Mouse (Mus musculus) gastrocnemius, adult 2 months (tissue): ENCODE measurements around the gene Sumo2. TPM values are rescaled to one million over a fixed set of nuclear protein-coding genes. Genes with fewer than 3 reads are reported as not detected.
"Not testable (repeated sequence)": the region's sequence is repeated elsewhere in the genome, so short reads cannot be mapped to it uniquely, and the experiment has no call there.

ENCODE experiments used
- DNase-seq: peaks from one replicate; pipeline ENCODE4 v3.0.0; 2022
- H3K27ac ChIP-seq: fragments of 200-600 bp; 2 replicates; pipeline ENCODE4 v1.8.1; 2022; ENCODE audit warnings: mild to moderate bottlenecking
- H3K4me3 ChIP-seq: fragments of 200-600 bp; 2 replicates; pipeline ENCODE4 v1.8.1; 2022; ENCODE audit warnings: mild to moderate bottlenecking, moderate library complexity
- CTCF ChIP-seq: fragments of 200-600 bp; IDR thresholded peaks from 2 replicates; pipeline ENCODE4 v1.8.1; 2022; ENCODE audit warnings: antibody characterized with exemption, mild to moderate bottlenecking, moderate library complexity
- intact Hi-C: fragments of 180-260 bp; cut with DNase I; formaldehyde crosslinking; loops from one replicate; pipeline ENCODE4 v1.15.1; 2025
- total RNA-seq, 2 experiments: library from RNA; stranded (reverse); gene quantifications; 2 replicates each; pipeline ENCODE4 v1.2.3; 2021

The Sumo2 gene
- total RNA-seq, 2 experiments from 2014 or later: 138 to 164 TPM

- DNase-seq: peak; percentile 96
- H3K4me3 ChIP-seq: peak within 1 kb of the TSS; percentile 84
- intact Hi-C loops: no loop called here
- TF ChIP-seq CTCF: no peak
- H3K27ac ChIP-seq: peak within 1 kb of the TSS; percentile 94
Observed at GRCm38 (mm10) chr11:115514238-115514663, 21.8 kb downstream of the Sumo2 start, which contains the start of gene Jpt1. Jpt1 (minus strand) TSS chr11:115514387.

DNA sequence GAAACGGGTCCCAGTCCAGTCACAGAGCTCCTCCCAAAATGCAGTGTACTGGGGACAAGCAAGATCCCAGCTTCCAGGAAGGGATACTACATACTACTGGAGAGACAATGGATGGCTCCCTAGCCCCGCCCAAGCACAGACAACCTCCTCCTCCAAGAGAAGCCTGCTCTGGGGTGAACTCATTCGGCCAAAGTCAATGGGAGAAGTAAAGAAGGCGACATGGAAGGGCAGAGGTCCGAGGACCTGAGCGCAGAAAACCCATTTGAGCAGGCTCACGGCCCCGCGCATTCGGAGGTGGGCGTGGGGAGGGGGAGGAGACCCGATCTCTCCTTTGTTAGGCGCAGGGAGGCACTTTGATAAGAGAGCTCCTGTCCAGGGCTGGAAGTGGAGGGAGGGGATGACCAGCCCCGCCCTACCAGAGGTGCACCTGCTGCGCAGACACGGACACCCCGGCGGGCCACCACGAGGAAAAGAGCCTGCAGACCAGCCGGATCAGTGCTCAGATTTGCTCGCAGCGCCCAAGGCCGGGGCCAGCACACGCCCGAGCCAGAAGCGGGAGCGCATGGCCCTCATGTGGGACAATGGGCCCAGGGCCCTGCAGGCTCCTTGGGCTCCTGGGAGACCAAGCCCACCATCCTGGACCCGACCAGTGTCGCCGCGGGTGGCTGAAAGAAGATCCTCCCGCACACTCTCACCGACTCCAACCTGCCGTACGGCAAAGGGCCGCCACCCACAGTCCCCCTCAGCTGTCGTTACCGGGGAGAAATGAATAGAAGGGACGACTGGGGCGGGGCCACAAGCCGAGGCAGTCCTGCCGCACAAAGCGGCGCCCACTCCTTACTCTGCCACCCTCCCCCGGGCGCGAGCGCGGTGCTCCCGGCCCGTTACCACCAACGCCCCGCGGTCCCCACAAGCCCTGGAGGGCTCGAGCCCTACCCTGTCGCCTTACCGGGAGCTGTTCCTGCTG, 22.5 kb downstream of the Sumo2 start:
- intact Hi-C loops: loop anchor here (2.0 kb wide), 1 partner anchor 23 kb away; the partner anchor contains the start of gene Nt5c
- peak; percentile 77 for DNase-seq
- no peak for TF ChIP-seq CTCF
- Histone ChIP-seq H3K4me3 (peak overlapping the region; percentile 84), H3K27ac (peak overlapping the region; percentile 94)

DNA sequence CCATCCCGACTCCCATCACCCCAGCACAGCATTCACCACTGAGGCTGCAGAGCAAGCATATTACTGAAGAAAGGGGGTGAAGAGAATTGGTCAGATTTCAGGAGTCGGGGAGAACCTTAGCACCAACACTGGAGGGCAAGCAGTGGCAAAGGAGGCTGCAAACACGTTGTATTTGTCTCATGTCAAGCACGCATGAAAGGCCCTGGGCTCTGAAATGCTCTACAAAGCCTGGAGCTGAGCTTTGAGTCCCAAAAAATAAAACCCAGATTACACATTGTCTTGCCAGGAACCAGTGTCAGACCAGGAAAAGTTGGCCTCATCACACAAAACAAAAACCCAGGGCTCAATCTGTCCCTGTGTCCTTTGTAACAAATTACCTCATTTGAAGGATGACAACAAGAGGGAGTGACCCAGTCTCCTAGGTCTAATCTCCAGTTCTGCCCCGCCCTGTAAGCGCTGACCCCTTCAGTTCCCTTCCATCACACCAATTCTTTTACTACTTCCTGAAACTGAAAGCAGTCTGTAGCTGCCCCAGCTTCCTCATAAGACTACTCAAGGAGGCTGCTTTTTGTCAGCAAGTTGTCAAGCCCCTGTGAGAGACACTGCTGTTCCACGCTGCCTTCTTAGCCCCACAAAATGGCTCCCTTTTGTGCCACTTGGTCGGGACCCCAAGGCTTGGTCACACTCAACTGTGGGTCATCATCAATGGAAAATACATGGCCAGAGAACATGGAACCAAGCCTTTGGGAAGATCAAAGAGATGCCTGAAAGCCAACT, 23.5 kb downstream of the Sumo2 start:
- intact Hi-C loops: loop anchor here (2.0 kb wide), 1 partner anchor 22 kb away; the partner anchor contains the start of gene Nt5c

DNA sequence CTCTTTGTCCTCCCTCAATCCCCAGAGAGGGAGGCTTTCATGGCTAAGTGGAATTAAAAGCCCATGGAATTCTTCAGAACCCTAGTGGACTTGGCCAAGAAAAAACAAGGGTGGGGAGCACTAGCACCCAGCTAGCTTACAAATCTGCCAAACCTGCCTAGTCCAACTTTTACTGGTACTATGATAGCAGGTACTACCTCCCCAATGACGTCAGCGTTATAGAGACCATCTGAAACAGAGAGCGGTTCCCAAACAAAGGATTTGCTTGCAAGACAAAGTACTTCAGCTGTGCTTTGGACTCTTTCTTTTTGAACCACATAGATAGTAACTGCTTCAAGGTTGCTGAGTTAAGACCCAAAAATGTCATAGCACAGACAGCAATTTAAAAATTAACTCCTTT, 24.1 kb downstream of the Sumo2 start:
- Histone ChIP-seq H3K27ac (peak overlapping the region; percentile 94), H3K4me3 (peak overlapping the region; percentile 84)
- no peak for TF ChIP-seq CTCF
- intact Hi-C loops: loop anchor here (2.0 kb wide), 1 partner anchor 21 kb away; the partner anchor contains the start of gene Nt5c
- no peak for DNase-seq

More for the DNA sequence above, 23.5 kb downstream of the Sumo2 start:
- H3K4me3 ChIP-seq: peak overlapping the region; percentile 84
- H3K27ac ChIP-seq: peak overlapping the region; percentile 94
- no peak for TF ChIP-seq CTCF
- peak; percentile 39 for DNase-seq

GRCm38 (mm10) chr11:115511121-115511520, 25.0 kb downstream of the Sumo2 start:
- DNase-seq: no peak
- intact Hi-C loops: no loop called here
- no peak for TF ChIP-seq CTCF
- peak overlapping the region; percentile 9; the same call in 1 of the 2 replicates for H3K27ac ChIP-seq
- no peak overlapping the region for H3K4me3 ChIP-seq

DNA sequence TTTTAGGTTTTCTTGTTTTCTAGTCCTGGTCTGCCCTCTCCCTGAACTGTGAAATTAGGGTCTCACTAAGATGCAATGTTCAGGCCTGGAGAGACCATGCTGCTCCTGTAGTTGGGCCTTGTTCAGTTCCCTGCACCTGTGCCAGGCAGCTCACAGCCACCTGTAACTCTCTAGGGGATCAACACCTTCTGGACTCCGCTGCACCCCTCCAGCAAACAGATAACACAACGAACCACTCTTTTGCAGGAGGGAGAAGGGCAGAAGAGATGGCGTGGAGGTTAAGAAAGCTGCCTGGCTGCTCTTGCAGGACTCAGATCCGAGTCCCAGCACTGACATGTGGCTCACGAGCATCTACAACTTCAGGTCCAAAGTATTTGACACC, 25.6 kb downstream of the Sumo2 start:
- Histone ChIP-seq H3K4me3 (no peak overlapping the region), H3K27ac (peak overlapping the region; percentile 52)
- intact Hi-C loops: no loop called here
- no peak for DNase-seq
- TF ChIP-seq CTCF: no peak

DNA sequence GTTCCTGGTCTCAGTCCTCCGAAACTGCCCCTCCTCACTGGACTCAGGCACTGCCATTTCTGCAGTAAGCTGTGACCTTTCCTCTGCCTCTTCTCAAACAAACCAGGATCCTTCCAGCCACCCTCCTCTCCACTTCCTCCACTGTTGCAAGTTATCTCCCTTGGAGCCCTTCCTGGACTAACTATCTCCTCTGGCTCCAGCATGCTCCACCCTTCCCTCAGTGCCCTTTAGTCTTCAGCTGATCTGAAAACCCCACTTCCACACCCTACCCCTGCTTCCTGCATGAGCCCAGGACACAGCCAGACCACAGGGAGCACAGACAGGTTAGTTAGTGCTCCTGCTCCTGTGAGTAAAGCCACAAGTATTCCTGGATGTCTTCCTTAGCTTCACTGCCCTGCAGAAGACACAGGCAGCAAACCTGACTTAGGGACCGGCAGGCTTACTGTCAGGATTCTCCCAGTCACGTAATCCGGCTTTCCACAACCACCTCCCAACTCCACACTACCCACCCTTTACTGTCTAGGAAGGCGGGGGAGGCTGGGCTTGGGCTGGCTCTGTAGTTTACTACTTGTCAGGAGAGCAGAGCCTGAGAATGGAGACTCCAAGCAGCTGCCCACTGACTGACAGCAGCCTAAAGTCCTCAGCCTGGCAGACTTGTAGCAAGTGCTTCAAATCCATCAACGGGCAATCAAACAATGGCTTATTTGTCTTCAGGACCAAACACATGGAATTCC, 26.1 kb downstream of the Sumo2 start:
- no peak for DNase-seq
- Histone ChIP-seq H3K4me3 (no peak overlapping the region), H3K27ac (peak overlapping the region; percentile 52)
- intact Hi-C loops: no loop called here
- TF ChIP-seq CTCF: no peak

DNA sequence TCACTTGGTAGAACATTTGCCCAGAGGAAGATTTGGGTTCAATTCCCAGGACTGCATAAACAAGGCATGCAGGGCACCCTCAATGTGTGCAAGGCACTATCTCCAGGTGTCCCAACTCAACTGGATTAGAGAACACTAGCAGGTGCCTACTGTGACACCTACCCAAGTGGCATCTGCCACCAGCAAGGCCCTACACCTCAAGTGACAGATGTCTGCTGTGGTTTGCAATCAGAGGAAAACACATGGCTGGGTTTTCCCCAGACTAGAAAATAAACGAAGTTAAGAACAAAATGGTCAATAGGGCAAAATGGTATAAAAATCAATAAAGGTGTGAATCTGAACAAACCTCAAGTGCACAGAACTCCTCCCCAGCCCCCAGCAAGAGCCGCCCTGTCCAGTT, 28.0 kb downstream of the Sumo2 start:
- DNase-seq: no peak
- no peak overlapping the region for H3K4me3 ChIP-seq
- no peak for TF ChIP-seq CTCF
- intact Hi-C loops: no loop called here
- H3K27ac ChIP-seq: no peak overlapping the region

DNA sequence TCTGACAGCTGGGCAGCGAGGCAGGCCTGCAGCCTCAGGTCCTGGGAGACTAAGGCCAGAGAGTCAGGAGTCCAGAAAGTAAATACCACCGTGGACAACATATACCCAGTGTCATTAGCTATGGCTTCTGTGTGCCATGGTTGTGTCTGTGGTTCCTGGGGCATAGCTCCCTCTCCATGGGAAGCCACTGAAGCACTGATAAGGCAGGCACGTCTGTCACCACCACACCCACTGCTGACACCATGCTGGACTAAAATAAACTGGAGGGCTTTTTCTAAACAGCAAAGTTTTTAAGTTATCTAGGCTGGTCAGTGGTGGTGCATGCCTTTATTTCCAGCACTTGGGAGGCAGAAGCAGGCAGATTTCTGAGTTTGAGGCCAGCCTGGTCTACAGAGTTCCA, 29.5 kb downstream of the Sumo2 start:
- H3K27ac ChIP-seq: no peak overlapping the region
- no peak for TF ChIP-seq CTCF
- intact Hi-C loops: no loop called here
- H3K4me3 ChIP-seq: no peak overlapping the region
- no peak for DNase-seq

- no peak for TF ChIP-seq CTCF
- intact Hi-C loops: no loop called here
- no peak for DNase-seq
- H3K27ac ChIP-seq: no peak overlapping the region
- no peak overlapping the region for H3K4me3 ChIP-seq
Observed at GRCm38 (mm10) chr11:115502636-115503035, 33.4 kb downstream of the Sumo2 start.

DNA sequence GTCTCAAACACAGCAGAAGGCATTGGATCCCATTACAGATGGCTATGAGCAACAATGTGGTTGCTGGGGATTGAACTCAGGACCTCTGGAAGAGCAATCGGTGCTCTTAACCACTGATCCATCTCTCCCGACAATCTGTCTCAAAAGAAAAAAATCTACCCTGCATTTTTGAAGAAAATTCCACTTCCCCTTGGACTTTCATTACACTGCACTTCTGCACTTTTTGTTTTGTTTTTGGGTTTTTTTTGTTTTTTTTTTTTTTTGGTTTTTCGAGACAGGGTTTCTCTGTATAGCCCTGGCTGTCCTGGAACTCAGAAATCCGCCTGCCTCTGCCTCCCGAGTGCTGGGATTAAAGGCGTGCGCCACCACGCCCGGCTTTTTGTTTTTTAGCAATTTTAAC, 39.5 kb downstream of the Sumo2 start:
- H3K27ac ChIP-seq, DNase-seq, intact Hi-C loops, H3K4me3 ChIP-seq: not testable (repeated sequence)

DNA sequence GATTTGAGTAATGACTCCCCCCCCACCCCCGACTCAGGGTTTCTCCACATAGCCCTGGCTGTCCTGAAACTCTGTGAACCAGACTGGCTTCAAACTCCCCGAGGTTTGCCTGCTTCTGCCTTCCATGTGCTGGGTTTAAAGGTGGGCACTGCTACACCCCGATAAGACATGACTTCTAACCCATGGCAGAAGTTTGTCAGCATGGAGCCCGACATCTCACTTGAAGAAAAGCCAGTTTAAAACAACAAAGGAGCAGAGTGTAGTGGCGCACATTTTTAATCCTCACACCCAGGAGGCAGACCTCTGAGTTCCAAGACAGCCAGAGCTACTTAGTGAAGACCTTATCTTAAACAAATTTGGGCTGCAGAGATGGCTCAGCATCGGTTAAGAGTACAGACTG, 43.7 kb downstream of the Sumo2 start:
- intact Hi-C loops: loop anchor here (5.0 kb wide), 2 partner anchors 45 to 70 kb away; partner anchors contain the start of genes Nup85 and Sumo2

More for the DNA sequence above, 43.7 kb downstream of the Sumo2 start:
- H3K27ac ChIP-seq: peak overlapping the region; percentile 79
- DNase-seq: no peak
- peak overlapping the region; percentile 94 for H3K4me3 ChIP-seq
- no peak for TF ChIP-seq CTCF
